Mouse (Mus musculus) hindbrain, embryonic 16.5 days (tissue): ENCODE measurements at regions not wholly inside any gene's neighbourhood (a gene's known extent, or its start where the extent isn't known, plus 50 kb on each side); places are given as distances from the start of the nearest gene placed in this dataset.

ENCODE experiments used
- ATAC-seq: fragments of 200-750 bp; cut with Nextera tagmentation; 2 replicates; pipeline ENCODE4 v1.8.0; 2017; ENCODE audit warnings: moderate TSS enrichment, moderate library complexity
- H3K27ac ChIP-seq: fragments of 300-500 bp; sonication (generic); 2 replicates; pipeline ENCODE4 v1.5.1; 2014; ENCODE audit warnings: low read depth, mild to moderate bottlenecking, control low read depth, low read length, moderate library complexity
- H3K27me3 ChIP-seq: fragments of 300-500 bp; sonication (generic); replicated peaks from 2 replicates; pipeline ENCODE4 v1.6.1; 2014; ENCODE audit warnings: low read length; ENCODE audit not compliant: control insufficient read depth, insufficient read depth
- H3K36me3 ChIP-seq: fragments of 300-500 bp; sonication (generic); 2 replicates; pipeline ENCODE4 v1.6.1; 2014; ENCODE audit warnings: mild to moderate bottlenecking, low read length, moderate library complexity, mixed read lengths; ENCODE audit not compliant: control insufficient read depth, insufficient read depth
- H3K4me1 ChIP-seq: fragments of 300-500 bp; sonication (generic); 2 replicates; pipeline ENCODE4 v1.6.1; 2014; ENCODE audit warnings: low read depth, low read length; ENCODE audit not compliant: control insufficient read depth, insufficient read depth
- H3K4me2 ChIP-seq: fragments of 300-500 bp; sonication (generic); 2 replicates; pipeline ENCODE4 v1.6.1; 2014; ENCODE audit warnings: mild to moderate bottlenecking, low read length, control low read depth, moderate library complexity
- H3K4me3 ChIP-seq: fragments of 300-500 bp; sonication (generic); 2 replicates; pipeline ENCODE4 v1.5.1; 2014; ENCODE audit warnings: mild to moderate bottlenecking, low read length, control low read depth, moderate library complexity
- H3K9ac ChIP-seq: fragments of 300-500 bp; sonication (generic); 2 replicates; pipeline ENCODE4 v1.6.1; 2014; ENCODE audit warnings: low read depth, mild to moderate bottlenecking, control low read depth, low read length, moderate library complexity
- H3K9me3 ChIP-seq: fragments of 300-500 bp; sonication (generic); 2 replicates; pipeline ENCODE4 v1.6.1; 2014; ENCODE audit warnings: mild to moderate bottlenecking, low read length, moderate library complexity; ENCODE audit not compliant: control insufficient read depth
- WGBS: fragments of 180-500 bp; shearing (Covaris S2); extraction: QIAGEN DNeasy Blood & Tissue Kit; methylation state at CpG from one replicate; pipeline ENCODE4 v1.1.7; 2014; 5-methylcytosine and 5-hydroxymethylcytosine counted together

GRCm38 (mm10) chr10:9420741-9421140 lies 254.3 kb downstream of the Samd5 start:
- Histone ChIP-seq H3K4me2 (no peak overlapping the region), H3K4me1 (no peaks in the 10 kb centered on the region), H3K27me3 (no peaks in the 10 kb centered on the region), H3K4me3 (no peak overlapping the region), H3K9ac (no peak overlapping the region), H3K9me3 (no peaks in the 10 kb centered on the region), H3K36me3 (no peaks in the 10 kb centered on the region), H3K27ac (no peak overlapping the region)
- WGBS, result 64% methylated on average over 4 of the region's 4 CpGs
- ATAC-seq, result no peak

- H3K4me2 ChIP-seq, result no peak overlapping the region
- H3K9ac ChIP-seq, result no peak overlapping the region
- WGBS, result 86% methylated on average over 5 of the region's 5 CpGs
- H3K36me3 ChIP-seq, result no peaks in the 10 kb centered on the region
- no peaks in the 10 kb centered on the region for H3K4me1 ChIP-seq
- no peak for ATAC-seq
- H3K9me3 ChIP-seq, result no peaks in the 10 kb centered on the region
- no peaks in the 10 kb centered on the region for H3K27me3 ChIP-seq
- H3K4me3 ChIP-seq, result no peak overlapping the region
- no peak overlapping the region for H3K27ac ChIP-seq
Observed at GRCm38 (mm10) chr10:9416685-9417084, 258.3 kb downstream of the Samd5 start.

- Histone ChIP-seq H3K27ac (no peak overlapping the region), H3K36me3 (no peaks in the 10 kb centered on the region), H3K4me2 (no peak overlapping the region), H3K27me3 (no peaks in the 10 kb centered on the region), H3K9me3 (no peaks in the 10 kb centered on the region), H3K4me3 (no peak overlapping the region), H3K9ac (no peak overlapping the region), H3K4me1 (no peaks in the 10 kb centered on the region)
- WGBS, result 55% methylated on average over 4 of the region's 4 CpGs
- no peak for ATAC-seq
Observed at GRCm38 (mm10) chr10:9406101-9406500, 268.9 kb downstream of the Samd5 start.

GRCm38 (mm10) chr10:9405417-9405816 lies 269.6 kb downstream of the Samd5 start:
- no peak overlapping the region for H3K4me3 ChIP-seq
- H3K36me3 ChIP-seq, result no peaks in the 10 kb centered on the region
- no peak overlapping the region for H3K9ac ChIP-seq
- H3K4me1 ChIP-seq, result no peaks in the 10 kb centered on the region
- no peak overlapping the region for H3K4me2 ChIP-seq
- 89% methylated on average over 2 of the region's 2 CpGs for WGBS
- H3K27ac ChIP-seq, result no peak overlapping the region
- no peak for ATAC-seq
- no peaks in the 10 kb centered on the region for H3K9me3 ChIP-seq
- no peaks in the 10 kb centered on the region for H3K27me3 ChIP-seq

GRCm38 (mm10) chr10:9404963-9405362 lies 270.0 kb downstream of the Samd5 start:
- H3K27me3 ChIP-seq, result no peaks in the 10 kb centered on the region
- no peaks in the 10 kb centered on the region for H3K4me1 ChIP-seq
- H3K9me3 ChIP-seq, result no peaks in the 10 kb centered on the region
- 86% methylated on average over 6 of the region's 6 CpGs for WGBS
- H3K27ac ChIP-seq, result no peak overlapping the region
- H3K4me3 ChIP-seq, result no peak overlapping the region
- H3K36me3 ChIP-seq, result no peaks in the 10 kb centered on the region
- no peak for ATAC-seq
- H3K9ac ChIP-seq, result no peak overlapping the region
- H3K4me2 ChIP-seq, result no peak overlapping the region

GRCm38 (mm10) chr10:9400911-9401617 lies 273.9 kb downstream of the Samd5 start:
- H3K9ac ChIP-seq, result no peak overlapping the region
- no peak; the same call in 1 of the 2 replicates for ATAC-seq
- WGBS, result 68% methylated on average over 15 of the region's 15 CpGs
- no peaks in the 10 kb centered on the region for H3K9me3 ChIP-seq
- no peaks in the 10 kb centered on the region for H3K27me3 ChIP-seq
- H3K36me3 ChIP-seq, result no peaks in the 10 kb centered on the region
- no peak overlapping the region for H3K27ac ChIP-seq
- H3K4me3 ChIP-seq, result no peak overlapping the region
- no peak overlapping the region for H3K4me2 ChIP-seq
- H3K4me1 ChIP-seq, result no peaks in the 10 kb centered on the region

- Histone ChIP-seq H3K9ac (no peak overlapping the region), H3K36me3 (no peaks in the 10 kb centered on the region), H3K27ac (no peak overlapping the region), H3K27me3 (no peaks in the 10 kb centered on the region), H3K4me3 (no peak overlapping the region), H3K9me3 (no peaks in the 10 kb centered on the region), H3K4me1 (no peaks in the 10 kb centered on the region), H3K4me2 (no peak overlapping the region)
- ATAC-seq, result no peak
- 71% methylated on average over 7 of the region's 7 CpGs for WGBS
Observed at GRCm38 (mm10) chr10:9377440-9378101, 297.4 kb downstream of the Samd5 start.

GRCm38 (mm10) chr10:9362306-9362865 lies 312.6 kb downstream of the Samd5 start:
- Histone ChIP-seq H3K4me2 (no peak overlapping the region), H3K27me3 (no peaks in the 10 kb centered on the region), H3K9ac (no peak overlapping the region), H3K4me1 (no peaks in the 10 kb centered on the region), H3K4me3 (no peak overlapping the region), H3K27ac (no peak overlapping the region), H3K36me3 (no peaks in the 10 kb centered on the region), H3K9me3 (no peaks in the 10 kb centered on the region)
- no peak for ATAC-seq
- 62% methylated on average over 1 of the region's 1 CpGs for WGBS

GRCm38 (mm10) chr10:9338207-9338801 lies 336.7 kb downstream of the Samd5 start:
- no peaks in the 10 kb centered on the region for H3K9me3 ChIP-seq
- H3K9ac ChIP-seq, result no peak overlapping the region
- H3K27ac ChIP-seq, result no peak overlapping the region
- H3K27me3 ChIP-seq, result no peaks in the 10 kb centered on the region
- no peaks in the 10 kb centered on the region for H3K36me3 ChIP-seq
- H3K4me2 ChIP-seq, result no peak overlapping the region
- H3K4me1 ChIP-seq, result no peaks in the 10 kb centered on the region
- 28% methylated on average over 8 of the region's 8 CpGs for WGBS
- ATAC-seq, result no peak
- H3K4me3 ChIP-seq, result no peak overlapping the region
